Mouse (Mus musculus): Measurements from ENCODE around the gene Wwc2. TPM values are rescaled to one million over a fixed set of nuclear protein-coding genes. Genes with fewer than 3 reads are reported as not detected.
"Not testable (repeated sequence)": the region's sequence is repeated elsewhere in the genome, so short reads cannot be mapped to it uniquely, and the experiment has no call there.

Wwc2 gene
- polyA plus RNA-seq, 1 experiment = 1.9 TPM

DNA sequence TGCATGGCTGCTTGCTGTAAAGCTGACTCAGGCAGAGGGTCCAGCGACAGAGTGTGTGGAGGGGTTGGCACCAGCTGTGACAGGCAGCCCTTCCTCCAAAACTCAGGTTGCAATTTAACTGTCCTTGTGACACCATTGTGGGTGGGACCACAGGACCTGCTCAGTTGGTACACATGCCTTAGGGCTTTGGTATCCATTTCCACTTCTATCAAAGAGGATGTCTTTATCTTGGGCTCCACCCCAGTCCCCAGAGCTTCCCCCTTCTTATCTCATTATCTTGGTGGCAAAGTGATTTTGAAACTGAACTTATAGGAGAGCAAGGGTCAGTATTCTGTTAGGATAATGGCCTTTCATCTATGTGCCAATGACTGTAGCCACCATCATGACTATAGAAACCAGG, 156.8 kb downstream of the Wwc2 start:
- no peaks in the 10 kb centered on the region for H3K36me3 ChIP-seq (ENCODE audit: control insufficient read depth, insufficient read depth, low read length)
- H3K4me1 ChIP-seq (ENCODE audit: control insufficient read depth, insufficient read depth, insufficient read length) = no peaks in the 10 kb centered on the region
- no peak overlapping the region for H3K4me3 ChIP-seq (ENCODE audit: extremely low read depth, insufficient read depth, insufficient read length)
- DNase-seq (ENCODE audit: low read depth in 1 of 2, low spot score in 2 of 2) = no peak
- H3K27ac ChIP-seq (ENCODE audit: insufficient read depth, low read length) = no peak overlapping the region
- H3K27me3 ChIP-seq (ENCODE audit: control insufficient read depth, insufficient read depth, low read length) = no peaks in the 10 kb centered on the region
- TF ChIP-seq POLR2A (IDR thresholded peaks at IDR 0.05; ENCODE audit: low read depth, low read length) = no peak
- no peak for TF ChIP-seq CTCF (IDR thresholded peaks at IDR 0.05; ENCODE audit: extremely low read depth, insufficient read depth, insufficient read length, insufficient replicate concordance)
- WGBS = 86% methylated on average over 1 of the region's 1 CpGs

DNA sequence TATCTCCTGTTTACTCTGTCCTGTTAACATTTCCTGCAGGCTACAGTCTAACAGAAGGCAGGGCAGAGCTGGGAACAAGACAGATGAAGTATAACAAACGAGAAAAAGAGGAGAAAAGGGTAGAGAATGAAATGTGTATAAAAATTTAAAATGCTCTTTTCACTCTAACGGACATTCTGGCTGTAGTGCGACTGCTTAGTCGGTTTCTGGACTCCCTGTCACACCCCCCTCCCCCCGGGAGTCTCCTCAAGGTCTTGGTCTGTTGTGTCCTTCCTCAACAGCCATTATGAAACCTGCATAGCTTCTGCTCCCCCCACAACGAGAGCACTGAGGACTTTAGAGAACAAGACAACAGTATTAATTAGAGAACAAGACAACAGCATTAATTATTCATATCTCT, 158.1 kb downstream of the Wwc2 start:
- Histone ChIP-seq H3K36me3 (ENCODE audit: control insufficient read depth, insufficient read depth, low read length) (no peaks in the 10 kb centered on the region), H3K4me3 (ENCODE audit: extremely low read depth, insufficient read depth, insufficient read length) (no peak overlapping the region), H3K4me1 (ENCODE audit: control insufficient read depth, insufficient read depth, insufficient read length) (no peaks in the 10 kb centered on the region), H3K27me3 (ENCODE audit: control insufficient read depth, insufficient read depth, low read length) (no peaks in the 10 kb centered on the region), H3K27ac (ENCODE audit: insufficient read depth, low read length) (no peak overlapping the region)
- no peak for DNase-seq (ENCODE audit: low read depth in 1 of 2, low spot score in 2 of 2)
- 80% methylated on average over 6 of the region's 6 CpGs for WGBS
- TF ChIP-seq CTCF (IDR thresholded peaks at IDR 0.05; ENCODE audit: extremely low read depth, insufficient read depth, insufficient read length, insufficient replicate concordance) (no peak), POLR2A (IDR thresholded peaks at IDR 0.05; ENCODE audit: low read depth, low read length) (no peak)

DNA sequence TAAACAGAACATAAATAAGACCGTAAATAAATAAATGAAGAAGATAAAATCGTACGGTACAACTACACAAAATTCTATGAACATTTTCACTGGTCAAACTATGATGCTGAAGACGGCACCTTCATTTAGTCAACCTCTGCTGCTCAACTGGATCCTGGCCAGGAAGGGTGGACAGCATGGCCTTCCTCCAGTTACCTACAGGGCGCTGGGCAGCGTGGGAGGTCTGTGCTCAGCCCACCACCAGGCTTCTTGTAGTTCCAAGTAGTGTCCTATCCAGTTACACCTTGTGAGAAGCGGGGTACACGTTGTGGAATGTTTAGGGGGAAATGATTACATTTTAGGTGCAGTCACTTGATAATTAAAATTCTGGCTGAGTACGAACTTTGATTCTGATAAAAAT, 163.8 kb downstream of the Wwc2 start:
- TF ChIP-seq POLR2A (IDR thresholded peaks at IDR 0.05; ENCODE audit: low read depth, low read length) (no peak), CTCF (IDR thresholded peaks at IDR 0.05; ENCODE audit: extremely low read depth, insufficient read depth, insufficient read length, insufficient replicate concordance) (no peak)
- no peaks in the 10 kb centered on the region for H3K4me1 ChIP-seq (ENCODE audit: control insufficient read depth, insufficient read depth, insufficient read length)
- H3K36me3 ChIP-seq (ENCODE audit: control insufficient read depth, insufficient read depth, low read length) = no peaks in the 10 kb centered on the region
- no peak overlapping the region for H3K4me3 ChIP-seq (ENCODE audit: extremely low read depth, insufficient read depth, insufficient read length)
- H3K27ac ChIP-seq (ENCODE audit: insufficient read depth, low read length) = no peak overlapping the region
- H3K27me3 ChIP-seq (ENCODE audit: control insufficient read depth, insufficient read depth, low read length) = no peaks in the 10 kb centered on the region
- no peak for DNase-seq (ENCODE audit: low read depth in 1 of 2, low spot score in 2 of 2)
- WGBS = 95% methylated on average over 9 of the region's 9 CpGs

DNA sequence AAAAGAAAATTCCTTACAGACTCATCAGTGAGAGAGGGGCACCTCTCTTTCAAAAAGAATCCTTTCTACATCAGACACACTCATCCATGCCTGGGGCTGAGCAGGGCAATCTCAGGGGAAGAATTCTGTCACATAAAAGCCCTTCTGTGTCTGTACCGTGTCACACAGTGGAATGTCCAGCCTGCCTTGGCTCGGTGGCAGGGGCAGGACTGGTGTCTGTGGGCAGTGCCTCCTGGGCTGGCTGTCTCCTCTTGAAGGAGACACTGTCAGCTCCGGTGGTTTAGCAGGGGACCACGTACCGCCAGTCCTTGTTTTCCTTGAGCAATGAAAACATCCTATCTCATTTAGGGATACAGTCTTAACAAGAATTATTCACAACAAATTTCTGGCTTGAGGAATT, 165.1 kb downstream of the Wwc2 start:
- no peaks in the 10 kb centered on the region for H3K36me3 ChIP-seq (ENCODE audit: control insufficient read depth, insufficient read depth, low read length)
- H3K27me3 ChIP-seq (ENCODE audit: control insufficient read depth, insufficient read depth, low read length) = no peaks in the 10 kb centered on the region
- H3K27ac ChIP-seq (ENCODE audit: insufficient read depth, low read length) = no peak overlapping the region
- H3K4me1 ChIP-seq (ENCODE audit: control insufficient read depth, insufficient read depth, insufficient read length) = no peaks in the 10 kb centered on the region
- H3K4me3 ChIP-seq (ENCODE audit: extremely low read depth, insufficient read depth, insufficient read length) = no peak overlapping the region
- WGBS = 88% methylated on average over 5 of the region's 5 CpGs
- TF ChIP-seq POLR2A (IDR thresholded peaks at IDR 0.05; ENCODE audit: low read depth, low read length) (no peak), CTCF (IDR thresholded peaks at IDR 0.05; ENCODE audit: extremely low read depth, insufficient read depth, insufficient read length, insufficient replicate concordance) (no peak)
- no peak for DNase-seq (ENCODE audit: low read depth in 1 of 2, low spot score in 2 of 2)

DNA sequence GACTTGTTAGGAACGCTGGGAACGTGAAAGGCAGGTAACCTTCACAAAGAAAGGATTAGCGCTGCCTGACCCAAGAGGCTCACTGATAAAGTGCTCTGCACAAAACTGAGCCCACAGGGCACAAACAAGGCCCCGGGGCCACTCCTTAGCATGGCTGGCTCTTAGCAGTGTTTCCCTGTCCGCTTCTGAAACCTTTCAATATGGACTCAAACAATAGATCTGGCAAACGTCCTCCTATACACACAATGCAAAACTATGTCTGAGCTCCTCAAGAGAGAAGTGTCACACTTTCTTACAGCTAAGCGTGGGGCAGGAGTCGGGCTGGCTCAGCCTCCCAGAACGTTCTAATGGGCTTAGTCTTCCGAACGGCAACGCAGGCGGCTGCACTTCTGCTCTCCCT, 166.5 kb downstream of the Wwc2 start, which contains the start of gene Cldn22:
Gene Cldn22, plus strand, starts transcription at position 301 of the 400 bp plus-strand sequence.
- Histone ChIP-seq H3K4me3 (ENCODE audit: extremely low read depth, insufficient read depth, insufficient read length) (no peak within 1 kb of the TSS), H3K27ac (ENCODE audit: insufficient read depth, low read length) (no peak within 1 kb of the TSS), H3K36me3 (ENCODE audit: control insufficient read depth, insufficient read depth, low read length) (no peaks in the 10 kb centered on the region), H3K27me3 (ENCODE audit: control insufficient read depth, insufficient read depth, low read length) (no peaks in the 10 kb centered on the region), H3K4me1 (ENCODE audit: control insufficient read depth, insufficient read depth, insufficient read length) (no peaks in the 10 kb centered on the region)
- WGBS = 86% methylated on average over 13 of the region's 13 CpGs
- TF ChIP-seq CTCF (IDR thresholded peaks at IDR 0.05; ENCODE audit: extremely low read depth, insufficient read depth, insufficient read length, insufficient replicate concordance) = no peak
- TF ChIP-seq POLR2A (IDR thresholded peaks at IDR 0.05; ENCODE audit: low read depth, low read length) = no peak
- DNase-seq (ENCODE audit: low read depth in 1 of 2, low spot score in 2 of 2) = no peak

DNA sequence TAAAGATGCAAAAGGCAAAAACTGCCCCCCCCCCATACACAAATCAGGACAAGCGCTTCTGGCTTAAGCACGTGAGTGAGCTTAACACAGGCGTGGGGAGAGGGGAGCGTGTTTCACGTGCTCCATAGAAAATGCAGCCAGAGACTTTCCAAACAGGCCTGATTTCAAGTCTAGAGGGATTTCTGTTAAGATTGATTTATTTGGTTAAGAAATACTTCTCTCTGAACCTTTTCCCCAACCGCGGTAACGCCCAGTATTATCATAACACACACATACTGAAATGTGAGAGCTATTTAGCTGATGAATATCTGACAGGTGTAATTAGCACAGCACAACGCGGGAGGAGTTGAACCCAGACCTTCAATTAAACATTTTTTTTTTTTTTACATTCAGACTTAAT, 166.9 kb downstream of the Wwc2 start:
- Histone ChIP-seq H3K4me3 (ENCODE audit: extremely low read depth, insufficient read depth, insufficient read length) (no peak overlapping the region), H3K27ac (ENCODE audit: insufficient read depth, low read length) (no peak overlapping the region), H3K4me1 (ENCODE audit: control insufficient read depth, insufficient read depth, insufficient read length) (no peaks in the 10 kb centered on the region), H3K36me3 (ENCODE audit: control insufficient read depth, insufficient read depth, low read length) (no peaks in the 10 kb centered on the region), H3K27me3 (ENCODE audit: control insufficient read depth, insufficient read depth, low read length) (no peaks in the 10 kb centered on the region)
- DNase-seq (ENCODE audit: low read depth in 1 of 2, low spot score in 2 of 2) = no peak
- TF ChIP-seq POLR2A (IDR thresholded peaks at IDR 0.05; ENCODE audit: low read depth, low read length) (no peak), CTCF (IDR thresholded peaks at IDR 0.05; ENCODE audit: extremely low read depth, insufficient read depth, insufficient read length, insufficient replicate concordance) (no peak)
- WGBS = 92% methylated on average over 10 of the region's 10 CpGs

DNA sequence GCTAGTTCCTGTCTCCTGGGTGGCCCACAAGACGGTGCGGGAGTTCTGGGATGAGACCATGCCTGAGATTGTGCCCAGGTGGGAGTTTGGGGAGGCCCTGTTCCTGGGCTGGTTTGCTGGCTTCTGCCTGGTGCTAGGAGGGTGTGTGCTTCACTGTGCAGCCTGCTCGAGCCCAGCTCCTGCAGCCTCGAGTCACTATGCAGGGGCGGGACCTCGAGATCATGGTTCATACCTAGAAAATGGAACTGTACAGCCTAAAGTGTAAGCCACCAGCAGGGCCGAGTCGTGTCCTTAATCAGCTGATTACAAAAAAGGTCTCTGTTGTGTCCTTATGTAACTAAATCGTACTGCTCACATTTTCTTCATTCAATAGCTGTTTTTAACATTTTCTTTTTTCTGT, 168.2 kb downstream of the Wwc2 start:
- not testable (repeated sequence) for DNase-seq (ENCODE audit: low read depth in 1 of 2, low spot score in 2 of 2); H3K4me3 ChIP-seq (ENCODE audit: extremely low read depth, insufficient read depth, insufficient read length); H3K36me3 ChIP-seq (ENCODE audit: control insufficient read depth, insufficient read depth, low read length); H3K27me3 ChIP-seq (ENCODE audit: control insufficient read depth, insufficient read depth, low read length); H3K27ac ChIP-seq (ENCODE audit: insufficient read depth, low read length); H3K4me1 ChIP-seq (ENCODE audit: control insufficient read depth, insufficient read depth, insufficient read length)
- WGBS = 71% methylated on average over 7 of the region's 9 CpGs

Data from spleen, adult 2 months (tissue).